Mouse (Mus musculus) right cerebral cortex, postnatal 14 days (tissue): ENCODE results near the gene Slc19a3.
A peak's percentile ranks its signal among the peaks of the same experiment; 100 is the strongest.

Experiments used
- DNase-seq: peaks from one replicate; pipeline ENCODE4 v3.0.0; 2022

Slc19a3 gene

GRCm38 (mm10) chr1:83038109-83038672 lies at the start of gene Slc19a3:
TSS of gene Slc19a3 (minus strand) at chr1:83038448.
- DNase-seq = peak; percentile 19

GRCm38 (mm10) chr1:83084790-83085189 lies 46.5 kb upstream of the Slc19a3 start:
- no peak for DNase-seq

- no peak for DNase-seq
Measured at GRCm38 (mm10) chr1:83077016-83077415, 38.8 kb upstream of the Slc19a3 start.

- no peak for DNase-seq
Measured at GRCm38 (mm10) chr1:83076190-83076917, 38.1 kb upstream of the Slc19a3 start.

DNA sequence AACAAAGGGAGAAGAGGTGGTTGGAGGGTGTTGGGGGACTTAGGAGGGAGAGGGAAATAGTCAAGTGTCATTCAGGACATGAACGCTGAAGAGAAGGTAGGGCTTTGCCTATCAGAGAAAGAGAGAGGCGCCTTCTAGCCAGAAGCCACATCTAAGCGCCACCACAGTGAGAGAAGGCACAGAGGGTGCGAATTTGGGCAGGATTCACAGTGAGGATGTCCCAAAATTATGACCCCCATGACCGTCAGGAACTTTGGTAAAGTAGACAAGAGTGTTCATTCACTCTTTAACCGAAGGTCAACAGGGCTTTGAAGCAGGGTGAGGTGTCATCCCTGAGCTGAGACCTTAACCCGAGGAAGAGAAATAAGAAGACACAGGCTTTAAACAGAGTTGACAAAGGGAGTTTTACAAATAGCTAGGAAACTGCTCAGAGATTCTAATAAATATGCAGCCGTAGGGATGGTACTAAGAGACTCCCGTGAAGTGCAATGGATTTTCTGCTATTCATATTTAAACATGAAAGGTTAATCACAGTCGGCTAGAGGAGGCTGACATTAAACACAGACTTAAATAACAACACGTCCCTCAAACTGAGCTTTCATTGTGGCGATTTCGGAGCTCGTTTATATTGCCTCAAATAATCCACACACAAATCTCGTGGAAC lies 37.4 kb upstream of the Slc19a3 start:
- no peak for DNase-seq

- peak; percentile 9 for DNase-seq
Measured at GRCm38 (mm10) chr1:83067205-83067604, 29.0 kb upstream of the Slc19a3 start.

GRCm38 (mm10) chr1:83066577-83066976 lies 28.3 kb upstream of the Slc19a3 start:
- no peak for DNase-seq

DNA sequence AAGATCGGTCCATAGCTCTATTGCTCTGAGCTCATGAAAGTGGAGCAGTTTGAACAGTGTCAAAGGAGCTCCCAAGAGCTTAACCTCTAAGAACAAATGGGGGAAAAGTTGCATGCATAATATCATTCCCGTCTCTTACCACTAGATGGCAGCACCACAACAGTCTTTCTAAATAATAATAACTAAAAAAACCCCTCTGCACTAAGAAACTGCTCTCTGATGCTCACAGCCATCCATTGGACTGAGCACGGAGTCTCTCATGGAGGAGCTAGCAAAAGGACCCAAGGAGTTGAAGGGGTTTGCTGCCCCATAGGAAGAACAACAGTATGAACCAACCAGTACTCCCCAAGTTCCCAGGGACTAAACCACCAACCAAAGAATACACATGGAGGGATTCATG lies 26.6 kb upstream of the Slc19a3 start:
- no peak for DNase-seq

- no peak for DNase-seq
Measured at GRCm38 (mm10) chr1:83060643-83061042, 22.4 kb upstream of the Slc19a3 start, which contains the start of gene Krtap28-13. TSS of gene Krtap28-13 (plus strand) at chr1:83060930.

DNA sequence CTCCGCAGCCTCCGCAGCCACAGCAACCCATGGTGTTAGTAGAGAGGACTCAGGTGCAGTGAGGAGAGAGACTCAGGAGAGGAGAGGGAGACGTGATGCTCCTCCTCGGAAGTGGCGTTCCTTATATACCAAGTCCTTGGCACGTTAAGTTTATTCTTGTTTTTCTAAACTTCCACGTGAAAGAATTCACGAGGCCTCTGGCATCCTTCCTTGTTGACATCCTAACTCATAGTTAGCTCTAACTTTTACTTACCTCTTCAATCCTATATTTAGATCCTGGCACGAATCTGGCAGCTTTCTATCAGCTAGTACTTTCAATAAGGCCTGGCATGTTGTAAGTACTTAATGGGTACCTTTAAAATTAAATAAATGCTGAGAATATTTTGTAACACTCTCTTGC lies 21.0 kb upstream of the Slc19a3 start, which contains the start of gene A030005K14Rik:
TSS of gene A030005K14Rik (minus strand) at position 101 of the 400 bp plus-strand sequence.
- DNase-seq = no peak

- DNase-seq = no peak
Measured at GRCm38 (mm10) chr1:83058481-83058880, 20.2 kb upstream of the Slc19a3 start.

- no peak for DNase-seq
Measured at GRCm38 (mm10) chr1:83044882-83045427, 6.7 kb upstream of the Slc19a3 start, which contains the start of gene Gm47969. TSS of gene Gm47969 (plus strand) at chr1:83044932.

- DNase-seq = no peak
Measured at GRCm38 (mm10) chr1:83042380-83042779, 4.1 kb upstream of the Slc19a3 start, which contains the start of gene Krtap28-10. TSS of gene Krtap28-10 (minus strand) at chr1:83042480.

DNA sequence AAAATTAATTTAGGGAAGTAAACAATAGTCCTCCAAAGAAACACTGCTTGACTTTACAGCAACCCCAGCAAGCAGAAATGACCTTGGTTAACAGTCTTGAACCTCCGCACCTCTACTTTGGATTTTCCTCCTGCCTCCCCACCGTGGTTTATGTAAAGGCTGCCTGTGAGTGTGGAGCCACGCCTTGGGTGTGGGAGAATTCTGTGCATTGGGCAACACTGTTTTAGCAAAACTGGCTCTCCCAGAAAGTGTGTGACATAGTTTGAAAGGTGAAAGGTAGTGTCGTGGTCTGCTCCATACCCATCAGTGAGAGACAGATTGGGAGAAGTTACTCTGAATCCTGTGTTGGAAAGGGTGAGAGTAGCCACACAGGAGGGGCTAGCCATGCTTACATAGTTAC lies 832 bp upstream of the Slc19a3 start:
- DNase-seq = no peak

- DNase-seq = no peak
Measured at GRCm38 (mm10) chr1:83036892-83037667, 1.2 kb downstream of the Slc19a3 start.

GRCm38 (mm10) chr1:83034509-83034908 lies 3.7 kb downstream of the Slc19a3 start:
- no peak for DNase-seq

DNA sequence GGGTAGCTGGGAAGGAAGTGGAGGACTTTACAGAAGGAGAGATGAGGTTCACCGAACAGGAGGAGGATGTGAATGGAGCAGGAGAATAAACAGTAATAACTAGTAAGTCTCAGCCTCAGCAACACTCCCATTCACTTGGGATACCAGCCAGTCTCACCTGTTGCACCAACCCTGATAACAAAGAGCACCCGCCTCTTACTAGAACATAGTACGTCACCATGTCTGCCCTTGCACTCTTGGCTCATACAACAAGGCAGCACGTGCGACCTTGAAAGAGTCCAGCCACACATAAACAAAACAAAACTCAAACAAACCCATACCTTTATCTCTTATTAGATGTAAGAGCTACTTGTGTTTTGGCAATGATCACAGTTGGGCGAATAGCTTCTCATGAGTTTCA lies 5.7 kb downstream of the Slc19a3 start:
- DNase-seq = no peak

- DNase-seq = no peak
Measured at GRCm38 (mm10) chr1:83031950-83032349, 6.3 kb downstream of the Slc19a3 start.

- DNase-seq = no peak
Measured at GRCm38 (mm10) chr1:83016556-83016955, 21.7 kb downstream of the Slc19a3 start.

DNA sequence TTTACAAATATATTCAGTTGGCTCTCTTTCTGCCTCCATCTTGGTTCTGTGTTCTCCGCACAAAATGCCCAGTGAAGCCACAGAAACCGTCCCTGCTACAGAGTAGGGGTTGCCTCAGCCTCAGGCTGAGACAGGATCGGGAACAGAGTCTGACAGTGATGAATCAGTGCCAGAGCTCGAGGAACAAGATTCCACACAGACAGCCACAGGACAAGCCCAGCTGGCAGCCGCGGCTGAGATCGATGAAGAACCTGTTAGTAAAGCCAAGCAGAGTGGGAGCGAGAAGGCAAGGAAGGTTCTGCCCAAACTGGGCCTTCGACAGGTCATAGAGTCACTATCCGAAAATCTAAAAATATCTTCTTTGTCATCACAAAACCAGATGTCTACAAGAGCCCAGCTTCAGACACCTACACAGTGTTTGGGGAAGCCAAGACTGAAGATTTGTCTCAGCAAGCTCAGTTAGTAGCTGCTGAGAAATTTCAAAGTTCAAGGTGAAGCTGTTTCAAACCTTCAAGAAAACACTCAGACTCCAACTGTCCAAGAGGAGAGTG lies 22.8 kb downstream of the Slc19a3 start:
- DNase-seq = no peak

DNA sequence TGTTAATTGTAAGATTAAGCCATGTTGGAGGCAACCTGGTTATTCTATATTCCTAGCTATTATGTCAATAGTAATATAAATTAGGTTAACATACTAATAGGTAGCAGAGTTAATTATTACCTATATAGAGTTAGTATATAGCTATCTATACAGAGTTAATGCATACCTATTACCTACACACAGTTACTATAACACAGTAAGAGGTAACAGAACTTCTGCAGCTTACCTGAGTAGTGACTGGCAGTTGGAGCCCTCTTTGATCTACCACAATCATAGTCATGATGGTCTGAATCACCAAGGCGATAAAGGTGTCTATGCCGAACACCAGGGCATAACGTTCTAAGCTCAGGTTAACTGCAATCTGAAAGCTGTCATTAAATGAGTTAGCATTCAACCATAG lies 23.8 kb downstream of the Slc19a3 start:
- DNase-seq = no peak

- DNase-seq = no peak
Measured at GRCm38 (mm10) chr1:83007471-83007870, 30.8 kb downstream of the Slc19a3 start.
